Mouse (Mus musculus) stomach, postnatal 0 days (tissue): ENCODE data around the gene Zbtb20.

Source experiments
- CTCF ChIP-seq: IDR thresholded peaks from 2 replicates; pipeline ENCODE4 v1.5.1; 2016; ENCODE audit warnings: antibody characterized with exemption, low read depth, mild to moderate bottlenecking, moderate library complexity
- EP300 ChIP-seq: optimal IDR thresholded peaks from 2 replicates; pipeline ENCODE3; 2016; ENCODE audit warnings: antibody characterized with exemption

DNA sequence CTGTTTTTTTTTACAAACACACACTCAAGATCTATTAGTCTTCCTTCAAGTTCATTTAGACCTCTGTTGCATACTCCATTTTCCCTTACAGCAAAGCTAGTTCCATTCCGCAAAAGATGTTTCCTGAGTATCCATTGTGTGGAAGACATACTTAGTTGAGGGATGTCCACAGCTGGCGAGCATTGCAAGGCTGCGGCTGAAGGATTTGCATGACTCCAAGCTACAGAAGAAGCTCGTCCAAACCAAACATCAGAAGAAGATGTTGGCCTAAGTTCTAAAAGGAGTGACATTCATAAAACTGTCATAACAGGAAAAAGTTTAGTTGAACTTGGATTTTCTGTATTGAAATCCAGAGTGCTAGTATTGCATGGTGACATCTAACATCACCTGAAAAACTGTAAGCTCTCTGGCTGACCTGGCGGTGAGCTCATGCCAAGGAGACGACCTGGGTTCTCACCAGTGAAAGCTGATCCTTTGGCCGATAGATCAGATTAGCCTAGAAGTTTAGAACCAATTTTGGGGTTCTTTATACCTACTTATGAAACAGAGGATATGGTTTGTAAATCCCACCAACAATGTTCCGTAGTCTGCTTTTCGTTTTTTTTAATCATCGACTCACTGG is 665.0 kb downstream of the Zbtb20 start:
- TF ChIP-seq CTCF (no peak), EP300 (no peak)
